Mouse (Mus musculus): ENCODE results near the gene Thbs1. TPM values are rescaled to one million over a fixed set of nuclear protein-coding genes. Genes with fewer than 3 reads are reported as not detected.

The Thbs1 gene
- total and polyA plus RNA-seq, 2 experiments from 2014 or later = 3.3 to 12.5 TPM

GRCm38 (mm10) chr2:118125211-118125939 is 13.7 kb downstream of the Thbs1 start:
- H3K4me3 ChIP-seq (ENCODE audit: low read length) = no peak overlapping the region
- 75% methylated on average over 11 of the region's 11 CpGs for WGBS
- no peaks in the 10 kb centered on the region for H3K4me1 ChIP-seq (ENCODE audit: insufficient read depth, low read length)
- no peak overlapping the region for H3K9ac ChIP-seq (replicated peaks; ENCODE audit: low read length)
- no peak overlapping the region for H3K4me2 ChIP-seq (ENCODE audit: low read depth, low read length)
- no peak for TF ChIP-seq CTCF (IDR thresholded peaks at IDR 0.05; ENCODE audit: low read depth)
- no peak overlapping the region for H3K27ac ChIP-seq
- H3K27me3 ChIP-seq (ENCODE audit: insufficient read depth, low read length) = no peaks in the 10 kb centered on the region
- H3K36me3 ChIP-seq (ENCODE audit: insufficient read depth, low read length) = 0 out of 2 replicates have a peak, but pooled peaks cover 4% of the 10 kb centered on the region
- H3K9me3 ChIP-seq (ENCODE audit: low read length) = no peaks in the 10 kb centered on the region
- DNase-seq (ENCODE audit: low spot score) = no peak
- ATAC-seq = no peak

GRCm38 (mm10) chr2:118125943-118126470 is 14.3 kb downstream of the Thbs1 start:
- no peak overlapping the region for H3K4me2 ChIP-seq (ENCODE audit: low read depth, low read length)

GRCm38 (mm10) chr2:118127516-118128288 is 16.0 kb downstream of the Thbs1 start:
- Histone ChIP-seq H3K4me3 (ENCODE audit: low read length) (no peak overlapping the region), H3K27ac (no peak overlapping the region), H3K9me3 (ENCODE audit: low read length) (no peaks in the 10 kb centered on the region), H3K36me3 (ENCODE audit: insufficient read depth, low read length) (0 out of 2 replicates have a peak, but pooled peaks cover 4% of the 10 kb centered on the region), H3K27me3 (ENCODE audit: insufficient read depth, low read length) (no peaks in the 10 kb centered on the region), H3K4me1 (ENCODE audit: insufficient read depth, low read length) (no peaks in the 10 kb centered on the region), H3K4me2 (ENCODE audit: low read depth, low read length) (no peak overlapping the region), H3K9ac (replicated peaks; ENCODE audit: low read length) (no peak overlapping the region)
- WGBS = 89% methylated on average over 5 of the region's 5 CpGs
- DNase-seq (ENCODE audit: low spot score) (no peak), ATAC-seq (no peak)
- no peak for TF ChIP-seq CTCF (IDR thresholded peaks at IDR 0.05; ENCODE audit: low read depth)

More at GRCm38 (mm10) chr2:118125943-118126470, 14.3 kb downstream of the Thbs1 start:
- no peak for TF ChIP-seq CTCF (IDR thresholded peaks at IDR 0.05; ENCODE audit: low read depth)
- Histone ChIP-seq H3K27ac (no peak overlapping the region), H3K9ac (replicated peaks; ENCODE audit: low read length) (no peak overlapping the region), H3K36me3 (ENCODE audit: insufficient read depth, low read length) (0 out of 2 replicates have a peak, but pooled peaks cover 4% of the 10 kb centered on the region), H3K9me3 (ENCODE audit: low read length) (no peaks in the 10 kb centered on the region), H3K27me3 (ENCODE audit: insufficient read depth, low read length) (no peaks in the 10 kb centered on the region), H3K4me1 (ENCODE audit: insufficient read depth, low read length) (no peaks in the 10 kb centered on the region), H3K4me3 (ENCODE audit: low read length) (no peak overlapping the region)
- no peak for DNase-seq (ENCODE audit: low spot score)
- 80% methylated on average over 7 of the region's 7 CpGs for WGBS
- no peak for ATAC-seq

- 83% methylated on average over 3 of the region's 3 CpGs for WGBS
- ATAC-seq (no peak), DNase-seq (ENCODE audit: low spot score) (no peak)
- 0 out of 2 replicates have a peak, but pooled peaks cover 4% of the 10 kb centered on the region for H3K36me3 ChIP-seq (ENCODE audit: insufficient read depth, low read length)
- TF ChIP-seq CTCF (IDR thresholded peaks at IDR 0.05; ENCODE audit: low read depth) = no peak
- no peak overlapping the region for H3K4me3 ChIP-seq (ENCODE audit: low read length)
- H3K4me1 ChIP-seq (ENCODE audit: insufficient read depth, low read length) = no peaks in the 10 kb centered on the region
- no peak overlapping the region for H3K27ac ChIP-seq
- no peak overlapping the region for H3K9ac ChIP-seq (replicated peaks; ENCODE audit: low read length)
- H3K9me3 ChIP-seq (ENCODE audit: low read length) = no peaks in the 10 kb centered on the region
- no peak overlapping the region for H3K4me2 ChIP-seq (ENCODE audit: low read depth, low read length)
- H3K27me3 ChIP-seq (ENCODE audit: insufficient read depth, low read length) = no peaks in the 10 kb centered on the region
Observed at GRCm38 (mm10) chr2:118128313-118128712, 16.6 kb downstream of the Thbs1 start.

GRCm38 (mm10) chr2:118137071-118137470 is 25.4 kb downstream of the Thbs1 start:
- no peak overlapping the region for H3K27ac ChIP-seq
- DNase-seq (ENCODE audit: low spot score) (no peak), ATAC-seq (no peak)
- no peak overlapping the region for H3K9ac ChIP-seq (replicated peaks; ENCODE audit: low read length)
- no peaks in the 10 kb centered on the region for H3K9me3 ChIP-seq (ENCODE audit: low read length)
- no peak overlapping the region for H3K4me2 ChIP-seq (ENCODE audit: low read depth, low read length)
- 85% methylated on average over 9 of the region's 9 CpGs for WGBS
- no peaks in the 10 kb centered on the region for H3K27me3 ChIP-seq (ENCODE audit: insufficient read depth, low read length)
- no peak overlapping the region for H3K4me3 ChIP-seq (ENCODE audit: low read length)
- no peaks in the 10 kb centered on the region for H3K36me3 ChIP-seq (ENCODE audit: insufficient read depth, low read length)
- H3K4me1 ChIP-seq (ENCODE audit: insufficient read depth, low read length) = no peaks in the 10 kb centered on the region
- no peak for TF ChIP-seq CTCF (IDR thresholded peaks at IDR 0.05; ENCODE audit: low read depth)

GRCm38 (mm10) chr2:118137776-118138175 is 26.1 kb downstream of the Thbs1 start:
- Histone ChIP-seq H3K9ac (replicated peaks; ENCODE audit: low read length) (no peak overlapping the region), H3K27me3 (ENCODE audit: insufficient read depth, low read length) (no peaks in the 10 kb centered on the region), H3K4me1 (ENCODE audit: insufficient read depth, low read length) (no peaks in the 10 kb centered on the region), H3K9me3 (ENCODE audit: low read length) (no peaks in the 10 kb centered on the region), H3K4me2 (ENCODE audit: low read depth, low read length) (no peak overlapping the region), H3K4me3 (ENCODE audit: low read length) (no peak overlapping the region), H3K27ac (no peak overlapping the region), H3K36me3 (ENCODE audit: insufficient read depth, low read length) (no peaks in the 10 kb centered on the region)
- ATAC-seq (no peak), DNase-seq (ENCODE audit: low spot score) (no peak)
- TF ChIP-seq CTCF (IDR thresholded peaks at IDR 0.05; ENCODE audit: low read depth) = no peak
- 92% methylated on average over 2 of the region's 2 CpGs for WGBS
